Mouse (Mus musculus): ENCODE data around the gene Klhl21. TPM values are rescaled to one million over a fixed set of nuclear protein-coding genes. Genes with fewer than 3 reads are reported as not detected.

Gene Klhl21
- 10 to 100 TPM; 31.3 to 31.8 TPM for total RNA-seq (2023)

GRCm38 (mm10) chr4:152008622-152009075, at the start of gene Klhl21:
Klhl21 (plus strand) TSS chr4:152008803.

DNA sequence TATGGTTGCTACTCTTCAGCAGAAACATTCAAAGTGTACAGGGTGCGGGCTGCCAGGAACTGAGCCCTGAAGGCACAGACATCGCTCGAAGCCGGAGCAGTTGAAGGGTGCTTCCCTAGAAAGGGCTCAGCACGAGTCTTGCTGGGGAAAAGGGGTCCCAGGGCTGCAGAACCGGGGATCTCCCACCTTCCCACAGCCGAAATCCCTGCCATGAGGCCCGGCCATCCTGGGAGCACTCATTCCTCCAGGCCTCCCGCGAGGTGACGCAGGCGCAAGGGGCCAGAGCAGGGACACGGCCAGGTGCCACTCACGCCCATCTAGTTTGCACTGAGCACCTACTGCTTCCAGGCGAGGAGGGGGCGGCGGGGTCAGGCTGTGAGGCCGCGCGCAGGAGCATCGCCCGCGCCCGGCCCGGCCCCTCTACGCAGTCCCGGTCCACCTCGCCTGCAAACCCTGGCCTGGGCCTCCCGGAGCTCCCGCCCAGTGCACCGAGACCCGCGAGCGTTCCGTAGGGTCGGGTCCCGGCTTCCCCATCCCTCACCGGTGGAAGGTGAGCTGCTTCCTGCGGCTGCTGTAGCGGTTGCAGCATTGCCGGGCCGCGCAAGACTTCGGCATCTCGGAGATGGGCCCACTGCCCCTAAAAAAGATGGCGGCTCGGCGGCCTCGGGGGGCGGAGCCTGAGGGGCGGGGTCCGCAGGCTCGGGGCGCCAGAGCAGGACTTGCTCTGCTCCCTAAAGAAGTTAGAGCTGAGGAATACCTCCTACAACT, 20.1 kb upstream of the Klhl21 start, which contains the start of gene Thap3:
Gene Thap3, minus strand, starts transcription at position 656 of the 768 bp plus-strand sequence.

GRCm38 (mm10) chr4:151996173-151996950, 12.2 kb upstream of the Klhl21 start, which contains the start of gene Phf13:
Phf13 (minus strand) TSS chr4:151996258.

GRCm38 (mm10) chr4:152027524-152027923, 18.9 kb downstream of the Klhl21 start, which contains the start of gene Zbtb48:
Zbtb48 (minus strand) TSS chr4:152027671.

GRCm38 (mm10) chr4:152038225-152038984, 29.8 kb downstream of the Klhl21 start, which contains the start of gene Tas1r1:
Tas1r1 (minus strand) TSS chr4:152038568.

GRCm38 (mm10) chr4:152038985-152039830, 30.6 kb downstream of the Klhl21 start, which contains the start of gene Nol9:
Nol9 (plus strand) TSS chr4:152039321.

Other genes with a start within 250 kb of the Klhl21 start
- 10 to 100 TPM; 37.6 to 38.1 TPM for gene Camta1, start 146.9 kb upstream of the Klhl21 start, total RNA-seq (2023)
- gene Dnajc11, start 75.1 kb upstream of the Klhl21 start, total RNA-seq (2023) = 10 to 100 TPM; 54.1 to 56.7 TPM
- gene Thap3, start 19.8 kb upstream of the Klhl21 start, total RNA-seq (2023) = 10 to 100 TPM; 48.5 to 53.2 TPM
- gene Phf13, start 12.5 kb upstream of the Klhl21 start, total RNA-seq (2023) = 10 to 100 TPM; 11.0 to 13.6 TPM
- gene Zbtb48, start 18.9 kb downstream of the Klhl21 start, total RNA-seq (2023) = 10 to 100 TPM; 16.7 to 21.6 TPM
- gene Tas1r1, start 29.8 kb downstream of the Klhl21 start, total RNA-seq (2023) = not detected
- gene Nol9, start 30.5 kb downstream of the Klhl21 start, total RNA-seq (2023) = 10 to 100 TPM; 42.6 to 45.7 TPM
- 1 to 10 TPM; 3.5 to 4.1 TPM for gene Plekhg5, start 63.7 kb downstream of the Klhl21 start, total RNA-seq (2023)
- 10 to 100 TPM; 25.5 to 32.1 TPM for gene Tnfrsf25, start 107.1 kb downstream of the Klhl21 start, total RNA-seq (2023)
- 1 to 10 TPM; 1.8 to 2.3 TPM for gene Espn, start 143.6 kb downstream of the Klhl21 start, total RNA-seq (2023)
- gene Hes2, start 150.1 kb downstream of the Klhl21 start, total RNA-seq (2023) = not detected
- 10 to 100 TPM; 14.4 to 24.5 TPM for gene Acot7, start 169.3 kb downstream of the Klhl21 start, total RNA-seq (2023)